Mouse (Mus musculus): ENCODE measurements around the gene Tmem163.

Gene Tmem163

DNA sequence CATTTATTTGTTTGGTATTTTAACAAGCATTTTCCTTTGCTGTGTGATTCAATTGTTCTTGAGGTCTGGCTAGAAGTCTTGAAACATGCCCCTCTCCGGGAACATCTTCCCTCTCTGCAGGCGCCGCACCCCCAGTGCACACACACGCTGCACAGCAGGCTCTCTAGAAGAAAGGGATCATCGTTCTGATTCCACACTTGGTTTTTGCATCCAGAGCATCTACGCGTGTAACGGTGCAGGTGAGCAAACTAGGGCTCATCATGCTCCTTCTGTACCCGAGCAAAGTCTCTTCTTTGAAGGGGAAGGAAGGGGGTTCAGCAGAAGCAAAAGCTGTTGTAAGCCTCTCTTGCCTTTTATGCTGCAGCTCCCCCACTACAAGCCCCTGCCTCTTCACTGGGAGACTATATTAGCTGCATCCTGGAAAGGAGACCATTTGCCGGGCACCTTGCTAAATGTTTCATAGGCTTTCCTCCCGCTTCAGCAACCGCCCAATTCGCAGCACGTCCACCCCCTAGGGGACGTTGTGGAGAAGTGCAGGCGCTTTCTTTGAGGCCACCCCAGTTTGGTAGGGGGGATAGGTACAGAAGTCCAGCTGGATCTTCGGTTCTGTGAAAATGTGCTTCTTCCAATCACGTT is at the start of gene Tmem163:
Gene Tmem163, minus strand, starts transcription at position 51 of the 636 bp plus-strand sequence.
- no peak for DNase-seq

DNA sequence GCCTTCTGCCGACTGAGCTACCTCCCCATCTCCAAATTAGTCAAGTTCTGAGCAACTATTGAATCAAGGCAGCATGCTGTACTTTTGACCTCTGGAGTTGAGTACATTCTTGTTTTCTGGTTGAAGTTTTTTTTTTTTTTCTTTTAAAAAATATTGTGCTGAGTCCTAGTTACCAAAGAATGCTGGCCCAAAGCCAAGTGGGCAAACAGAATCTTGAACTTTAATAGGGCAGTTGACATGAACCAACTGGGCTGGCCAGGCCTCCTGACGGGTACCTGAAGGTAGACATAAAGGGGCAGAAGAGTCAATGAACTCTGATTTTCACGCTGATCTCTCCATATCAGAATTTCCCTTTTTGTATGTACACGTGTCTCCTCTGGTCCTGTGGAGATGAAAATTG is 49.7 kb upstream of the Tmem163 start, which contains the start of gene Acmsd:
Gene Acmsd, plus strand, starts transcription at position 318 of the 400 bp plus-strand sequence.
- no peak for DNase-seq

DNA sequence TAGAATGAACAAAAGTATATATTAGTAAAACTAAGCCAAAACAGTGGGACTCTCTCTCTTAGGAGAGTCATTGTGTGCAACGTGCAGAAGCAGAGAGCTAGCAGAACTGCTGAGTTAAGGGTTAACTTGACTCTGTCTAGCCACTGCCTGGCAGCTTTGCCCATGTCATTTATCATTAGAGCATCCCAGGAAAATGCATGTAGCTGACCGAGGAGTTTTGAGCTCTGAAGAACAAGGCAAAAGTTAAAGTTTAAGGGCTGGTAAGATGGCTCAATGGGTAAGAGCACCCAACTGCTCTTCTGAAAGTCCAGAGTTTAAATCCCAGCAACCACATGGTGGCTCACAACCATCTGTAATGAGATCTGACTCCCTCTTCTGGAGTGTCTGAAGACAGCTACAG is 44.2 kb upstream of the Tmem163 start:
- no peak for DNase-seq

DNA sequence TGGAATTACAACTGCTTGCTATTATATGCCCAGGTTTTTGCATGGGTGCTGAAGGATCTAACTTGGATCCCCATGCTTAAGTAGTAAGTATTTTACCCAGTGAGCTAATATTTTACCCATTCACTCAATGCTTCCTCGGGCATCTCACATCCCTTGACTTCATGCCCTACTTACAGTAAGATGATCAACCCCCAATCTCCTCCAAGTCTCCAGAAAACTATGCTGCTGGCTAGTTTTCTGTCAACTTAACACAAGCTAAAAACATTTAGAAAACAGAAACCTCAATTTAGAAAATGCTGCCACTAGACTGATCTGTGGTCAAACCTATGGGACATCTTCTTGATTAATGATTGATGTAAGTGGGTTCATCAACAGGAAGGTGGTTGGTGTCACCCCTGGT is 38.9 kb upstream of the Tmem163 start:
- no peak for DNase-seq

DNA sequence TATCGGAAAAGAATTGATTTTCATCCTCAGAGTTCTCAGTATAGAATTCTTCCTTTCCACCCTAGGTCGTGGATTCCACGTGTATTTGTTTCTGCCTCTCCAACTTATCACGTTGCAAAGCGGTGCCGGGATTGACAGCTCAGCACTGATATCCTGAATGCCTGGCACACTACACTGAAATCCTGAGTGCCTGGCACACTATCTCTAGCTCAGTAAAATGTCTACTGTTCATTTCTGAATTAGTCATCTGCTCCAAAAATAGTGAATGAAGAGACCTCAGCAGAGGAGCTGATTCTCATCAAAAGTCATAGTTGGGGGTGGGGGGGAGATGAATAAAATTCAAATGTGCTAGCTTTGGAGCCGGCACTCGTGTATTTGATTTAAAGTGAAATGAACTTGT is 37.1 kb upstream of the Tmem163 start:
- no peak for DNase-seq

DNA sequence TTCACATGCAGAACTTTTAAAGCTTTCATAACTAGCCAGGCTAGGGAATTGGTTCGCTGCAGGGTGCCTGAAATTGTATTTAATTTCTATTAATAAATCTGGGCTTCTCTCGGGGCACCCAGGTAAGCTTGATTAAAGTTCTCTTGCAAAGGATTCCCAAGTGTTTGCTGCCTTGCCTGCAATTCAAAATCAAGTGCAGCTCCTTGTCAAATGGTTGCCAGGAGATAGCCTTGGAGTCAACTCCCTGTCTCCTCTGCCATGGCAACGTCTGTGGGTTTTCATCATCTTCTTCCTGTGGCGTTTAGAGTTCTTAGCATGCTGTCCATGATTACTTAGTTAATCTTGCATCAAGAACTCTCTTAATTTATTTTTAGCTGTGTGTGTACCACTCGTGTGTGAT is 26.9 kb upstream of the Tmem163 start:
- DNase-seq: no peak

DNA sequence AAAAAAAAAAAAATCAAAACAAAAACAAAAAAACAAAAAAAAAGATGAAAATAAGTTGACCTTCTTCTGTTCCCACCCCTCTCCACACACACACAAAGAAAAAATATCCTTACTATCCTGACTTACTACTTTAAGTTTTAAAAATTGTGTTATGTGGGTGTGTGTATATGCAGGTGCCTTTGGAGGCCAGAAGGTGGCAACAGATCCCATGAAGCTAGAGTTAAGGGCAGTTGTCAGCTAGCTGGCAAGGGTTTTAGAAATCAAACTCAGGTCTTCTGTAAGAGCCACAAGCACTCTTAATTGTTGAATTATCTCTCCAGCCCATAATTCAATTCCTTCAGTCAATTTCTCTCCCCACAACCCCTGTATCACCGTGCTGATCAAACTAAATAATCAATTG is 22.8 kb upstream of the Tmem163 start:
- DNase-seq: no peak

DNA sequence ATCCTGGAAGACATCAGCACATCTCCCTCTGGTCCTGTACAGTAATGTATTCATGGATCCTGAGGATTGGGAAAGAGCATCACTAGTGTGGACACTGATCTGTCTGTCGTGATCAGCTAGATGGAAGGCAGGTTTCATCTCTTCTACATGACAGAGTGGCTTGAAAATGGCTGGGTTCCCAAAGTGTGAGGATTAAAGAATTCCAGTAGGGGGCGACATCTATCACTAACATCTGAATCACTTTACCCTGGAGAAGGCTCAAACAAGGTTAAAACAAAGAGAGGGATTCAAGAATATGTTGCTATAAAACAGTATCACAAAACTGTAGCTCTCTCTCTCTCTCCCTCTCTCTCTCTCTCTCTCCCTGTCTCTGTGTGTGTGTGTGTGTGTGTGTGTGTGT is 17.2 kb upstream of the Tmem163 start:
- no peak for DNase-seq

DNA sequence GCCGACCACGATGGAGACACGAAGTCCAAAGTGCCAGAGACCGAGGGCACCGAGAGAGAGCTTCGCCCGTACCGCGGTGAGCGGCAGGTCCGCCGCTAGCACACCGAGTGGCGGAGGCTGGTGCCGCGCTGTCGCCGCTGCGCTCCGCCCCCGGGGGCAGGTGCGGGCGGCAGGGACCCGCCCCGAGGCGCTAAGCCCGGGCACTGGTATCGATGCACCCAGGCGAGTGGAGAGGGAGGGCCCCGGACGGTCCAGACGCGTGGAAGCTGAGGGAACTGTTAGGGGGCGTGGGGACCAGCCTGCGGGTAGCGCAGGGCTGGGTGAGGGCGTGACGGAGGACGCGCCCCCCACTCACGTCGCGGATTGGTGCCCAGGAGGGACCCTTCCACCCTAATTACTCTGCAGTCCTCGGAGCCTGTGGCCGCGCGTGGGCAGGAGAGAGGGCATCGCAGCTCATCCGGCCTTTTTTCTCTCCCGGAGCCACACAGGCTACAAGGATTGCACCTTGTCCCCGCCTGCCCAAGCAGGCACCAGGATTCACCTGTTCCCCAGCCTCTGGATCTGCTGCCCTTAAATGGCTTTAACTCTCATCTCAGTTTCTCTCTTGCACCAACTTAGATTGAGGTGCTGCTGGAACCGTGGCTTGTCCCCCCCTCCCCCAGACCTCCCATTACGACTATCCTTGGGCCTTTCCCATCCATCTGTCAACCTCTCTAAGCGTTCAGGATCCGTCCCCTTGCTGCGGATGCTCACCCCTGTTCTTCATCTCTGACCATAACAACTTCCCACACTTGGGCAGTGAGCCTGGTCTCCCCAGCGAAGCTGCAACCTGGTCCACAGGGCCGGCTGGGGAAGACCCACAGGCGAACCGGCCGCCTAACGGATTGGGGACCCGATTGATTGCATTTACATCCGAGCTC is 1.4 kb downstream of the Tmem163 start:
- no peak for DNase-seq

DNA sequence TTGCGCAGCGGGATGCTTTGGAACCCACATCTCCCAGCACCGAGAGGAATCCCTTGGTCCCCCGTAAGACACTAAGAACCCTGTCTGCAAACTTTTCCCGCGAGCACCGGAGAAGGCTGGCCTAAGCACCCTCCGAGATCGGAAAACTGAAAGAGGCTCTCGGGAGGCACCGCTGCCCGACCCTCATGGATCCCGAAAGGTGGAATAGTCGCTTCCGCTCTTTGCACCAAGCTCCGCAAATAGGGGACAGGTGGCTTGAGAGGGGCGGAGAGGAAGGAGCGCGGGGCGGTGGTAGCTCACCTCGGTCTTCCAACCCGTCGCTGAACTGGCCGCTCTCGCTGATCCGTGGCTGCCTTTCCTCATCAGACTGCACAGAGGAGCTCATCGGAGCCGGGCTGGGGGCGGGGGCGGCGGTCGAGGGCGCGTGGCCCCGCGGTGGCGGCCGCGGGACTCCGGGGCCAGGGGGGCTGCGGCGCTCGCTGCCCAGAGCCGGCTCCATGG is 2.2 kb downstream of the Tmem163 start:
- DNase-seq: no peak

DNA sequence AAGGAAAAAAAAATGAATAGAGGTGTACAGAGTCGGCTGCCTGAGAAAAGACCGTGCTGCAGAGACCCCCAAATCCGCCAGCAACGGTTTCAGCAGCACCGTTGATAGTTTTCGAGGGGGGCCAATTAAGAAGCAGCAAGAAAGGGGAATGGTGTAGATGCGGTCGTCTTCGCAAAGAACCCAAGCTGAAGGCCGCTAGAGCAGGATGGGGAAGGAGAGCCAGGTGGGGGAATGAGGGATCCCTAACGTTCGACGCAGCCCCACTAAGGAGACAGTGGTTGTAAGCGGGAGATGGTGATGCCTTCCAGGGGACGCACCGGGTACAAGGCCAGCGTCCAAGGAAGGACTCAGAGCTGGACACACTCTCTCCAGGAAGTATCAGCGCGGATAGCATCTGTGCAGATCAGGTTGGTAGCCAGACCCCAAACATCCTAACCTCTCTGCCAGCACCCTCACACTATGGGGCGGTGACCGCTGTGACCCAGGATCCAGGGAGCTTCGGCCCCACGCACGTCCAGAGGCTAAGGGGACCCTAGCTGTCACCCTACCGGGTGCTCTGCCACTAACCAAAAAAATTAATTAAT is 2.7 kb downstream of the Tmem163 start:
- no peak for DNase-seq

DNA sequence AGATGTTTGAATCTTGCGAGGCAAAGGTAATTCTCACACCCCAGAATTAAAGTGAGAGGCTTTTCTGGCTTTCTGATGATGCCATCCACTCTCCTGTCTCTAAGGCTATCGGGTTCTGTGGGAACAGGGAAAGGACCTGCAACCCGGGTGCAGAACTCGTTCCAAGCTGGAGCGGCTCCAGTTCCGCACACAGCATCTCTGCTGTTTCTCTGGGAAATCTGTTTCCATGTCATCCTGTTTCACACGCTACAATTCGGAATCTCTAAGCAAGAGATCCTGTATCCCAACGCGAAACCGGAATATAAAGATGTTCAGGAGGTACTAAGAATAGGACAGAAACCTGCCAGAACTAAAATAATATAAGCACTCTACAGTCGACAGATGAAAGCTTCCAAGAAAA is 3.2 kb downstream of the Tmem163 start:
- no peak for DNase-seq

DNA sequence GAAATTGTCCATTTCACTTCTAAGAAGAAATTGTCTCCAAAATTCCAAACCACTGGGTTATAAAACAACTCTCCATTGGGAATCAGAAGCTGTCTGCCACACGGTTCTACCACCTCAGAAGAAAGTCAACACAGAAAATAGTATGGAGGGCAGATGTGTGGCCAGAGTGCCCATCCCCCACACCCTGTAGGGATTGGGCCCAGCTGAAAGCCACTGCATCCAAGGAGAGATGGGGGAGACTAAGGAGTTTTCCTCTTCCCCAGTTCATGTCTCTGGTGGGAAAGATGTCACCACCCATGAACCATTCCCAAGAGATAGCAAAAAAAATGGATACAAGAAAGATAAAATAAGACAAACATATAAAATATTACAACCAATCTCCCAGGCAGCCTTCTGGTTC is 4.1 kb downstream of the Tmem163 start:
- no peak for DNase-seq

DNA sequence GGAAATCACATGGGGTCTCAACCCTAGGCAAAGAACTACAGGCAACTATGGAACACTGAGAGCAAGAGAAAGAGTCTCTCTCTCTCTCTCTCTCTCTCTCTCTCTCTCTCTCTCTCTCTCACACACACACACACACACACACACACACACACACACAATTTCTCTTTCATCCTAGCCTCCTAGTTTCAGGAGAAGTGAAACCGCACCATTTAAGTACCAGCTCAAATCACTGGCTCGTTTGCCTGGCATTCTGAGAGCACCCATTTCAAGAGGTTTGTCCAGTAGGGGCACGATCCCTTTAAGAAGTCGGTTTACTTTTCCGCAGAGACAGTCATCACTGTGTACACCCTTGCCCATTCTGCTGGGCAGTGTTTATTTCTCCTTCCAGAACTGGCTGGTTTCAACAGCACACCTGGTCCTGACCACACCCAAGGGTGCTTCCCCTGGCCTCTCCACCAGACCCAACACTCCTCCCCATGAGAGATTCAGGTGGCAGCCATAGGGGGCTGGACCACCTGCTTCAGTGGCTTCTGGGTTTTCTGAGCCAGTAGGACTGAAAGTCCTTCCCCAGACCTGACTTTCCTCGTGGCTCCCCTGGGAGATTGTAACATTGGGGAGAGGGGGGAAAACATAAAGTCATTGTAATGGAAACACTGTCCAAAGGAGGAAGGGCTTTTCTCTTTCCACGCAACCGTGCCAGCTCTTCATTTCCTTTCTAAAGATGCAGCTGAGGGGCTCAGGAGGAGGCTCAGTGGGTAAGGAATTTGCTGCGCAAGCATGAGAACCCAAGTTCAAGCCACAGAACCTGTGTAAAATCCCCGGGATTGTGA is 5.9 kb downstream of the Tmem163 start:
- no peak for DNase-seq

DNA sequence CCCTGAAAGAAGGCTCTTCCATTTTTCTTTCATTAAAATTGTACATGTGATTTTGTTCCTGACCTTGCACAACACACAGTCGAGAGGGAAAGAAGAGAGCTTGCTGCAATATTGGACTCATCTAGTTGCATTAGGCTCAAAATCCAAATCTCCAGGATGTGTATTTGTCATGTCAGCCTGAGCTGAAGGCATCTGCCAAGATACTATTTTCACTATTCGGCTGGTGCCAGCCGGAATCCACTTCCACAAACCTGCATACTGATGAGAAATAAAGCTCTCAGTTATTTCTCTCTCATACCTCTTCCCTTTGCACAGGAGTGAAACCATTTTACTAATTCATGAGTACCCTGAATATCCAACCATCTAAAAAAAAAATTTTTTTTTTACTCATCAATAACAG is 11.2 kb downstream of the Tmem163 start:
- no peak for DNase-seq

DNA sequence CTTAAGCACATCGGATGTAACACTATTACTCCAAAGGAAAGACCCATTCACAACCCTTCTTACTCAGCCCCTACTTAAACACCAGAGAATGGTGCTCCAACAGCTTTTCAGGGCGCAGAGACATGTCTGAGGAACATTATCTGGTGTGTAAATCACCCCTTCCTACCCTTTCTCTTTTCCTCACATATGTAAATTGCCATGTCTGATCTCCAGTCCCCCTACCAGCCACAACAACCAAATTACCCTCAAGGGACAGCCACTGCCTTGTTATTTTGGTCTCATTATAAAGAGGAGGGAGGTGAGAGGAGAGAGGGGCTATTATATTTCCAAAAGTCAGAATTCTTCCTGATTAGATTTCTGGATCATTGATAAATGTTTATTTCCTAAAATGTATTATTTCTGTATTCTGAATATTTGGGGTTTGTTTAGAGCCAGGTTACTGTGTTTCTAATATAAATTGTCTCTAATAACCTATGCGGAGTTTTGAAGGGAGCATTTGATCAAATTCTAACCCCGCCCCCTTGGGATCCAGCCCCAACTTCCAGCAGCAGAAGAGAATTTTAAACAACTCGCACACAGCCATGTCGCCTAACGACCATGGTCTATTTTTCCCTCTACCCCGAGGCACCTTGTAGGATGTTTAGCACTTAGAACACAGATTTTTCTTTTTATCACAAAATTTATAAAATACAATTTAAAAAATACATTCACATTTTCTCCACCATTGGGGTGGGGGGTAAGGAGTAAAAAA is 12.1 kb downstream of the Tmem163 start:
- DNase-seq: no peak

DNA sequence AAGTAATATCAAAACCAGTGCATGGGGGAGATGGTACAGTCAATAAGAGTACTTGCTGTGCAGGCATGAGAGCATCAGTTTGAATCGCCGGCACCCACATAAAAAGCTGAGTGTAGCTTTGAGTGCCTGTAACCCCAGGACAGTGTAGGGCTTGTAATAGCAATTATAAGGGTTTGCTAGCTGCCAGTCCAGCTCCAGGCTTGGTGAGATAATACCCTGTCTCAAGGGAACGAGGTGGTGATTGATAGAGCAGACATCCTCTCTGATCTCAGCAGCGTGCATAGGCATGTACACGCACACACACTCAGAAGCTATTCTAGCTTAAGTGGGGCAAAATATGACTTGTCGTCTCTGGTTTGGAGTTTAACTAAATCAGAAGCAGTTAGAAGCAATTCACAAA is 13.1 kb downstream of the Tmem163 start:
- no peak for DNase-seq

DNA sequence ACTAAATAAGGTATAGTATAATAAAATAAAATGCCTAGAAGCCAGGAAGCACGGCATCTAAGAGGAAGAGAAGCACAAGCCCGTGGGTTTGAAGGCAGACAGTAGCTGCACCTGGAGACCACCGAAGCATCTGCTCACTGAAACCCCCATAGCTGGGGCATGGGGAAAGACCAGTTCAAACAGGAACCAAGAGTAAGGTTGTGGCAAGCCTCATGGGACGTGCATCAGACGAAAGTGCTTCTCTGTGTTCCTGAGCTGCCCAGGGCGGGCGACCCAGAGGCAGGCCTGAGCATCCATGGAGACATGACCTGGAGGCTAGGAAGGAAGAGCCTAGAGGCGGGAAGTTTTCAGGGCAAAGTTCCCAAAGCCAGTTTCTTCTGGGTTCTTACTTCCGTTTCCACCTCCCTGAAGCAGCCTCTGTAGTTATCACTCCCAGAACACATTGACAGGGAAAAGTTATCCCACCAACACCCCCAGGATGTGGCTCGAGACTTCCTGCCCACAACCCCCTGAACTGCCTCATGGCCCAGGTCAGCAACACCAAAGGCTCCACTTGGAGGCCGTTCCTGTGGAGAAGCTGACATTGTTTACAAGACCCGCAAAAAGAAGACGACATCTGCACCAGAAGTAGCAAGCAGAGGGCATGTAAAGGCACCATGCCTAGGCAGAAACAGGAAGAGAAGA is 16.8 kb downstream of the Tmem163 start:
- DNase-seq: no peak

DNA sequence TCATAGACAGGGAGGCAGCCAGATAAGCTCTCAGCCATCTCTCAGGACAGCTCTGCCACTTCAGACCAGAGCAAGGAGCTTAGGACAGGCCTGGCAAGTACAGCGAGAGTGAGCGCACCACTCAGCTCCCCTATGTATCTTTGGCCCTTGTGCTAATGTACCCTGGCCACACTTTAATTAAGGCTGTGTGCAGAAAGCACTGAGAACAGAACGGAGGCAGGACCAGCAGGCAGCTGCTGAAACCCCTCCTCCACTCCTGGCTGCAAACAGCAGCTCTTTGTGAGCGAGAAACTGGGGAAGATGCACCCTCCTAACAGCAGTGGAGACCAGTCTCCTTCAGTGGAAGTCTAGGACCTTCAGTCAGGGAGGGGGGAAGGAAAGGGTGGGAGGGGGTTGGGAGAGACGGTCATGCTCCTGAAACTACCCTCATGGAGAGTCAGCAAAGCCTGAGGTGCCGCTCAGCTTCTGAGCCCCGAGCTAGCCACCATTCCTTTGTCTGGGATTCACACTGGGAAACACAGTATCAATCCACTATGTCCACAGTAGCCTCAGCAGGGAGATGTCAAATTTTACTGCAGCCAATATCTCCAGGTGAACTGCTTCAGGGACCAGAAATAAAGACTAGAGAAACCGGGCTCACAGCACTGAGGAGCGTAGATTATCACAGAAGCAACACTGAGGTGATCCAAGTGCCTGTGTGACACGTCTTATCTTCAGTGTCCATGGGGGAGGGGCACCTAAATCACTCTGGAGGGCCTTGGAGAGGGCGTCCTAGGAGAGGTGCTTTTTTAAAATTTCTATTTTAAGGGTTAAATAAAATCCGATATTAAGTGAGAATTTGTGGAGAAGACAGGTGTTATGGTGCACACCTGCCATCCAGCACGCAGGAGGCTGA is 18.0 kb downstream of the Tmem163 start:
- DNase-seq: no peak

DNA sequence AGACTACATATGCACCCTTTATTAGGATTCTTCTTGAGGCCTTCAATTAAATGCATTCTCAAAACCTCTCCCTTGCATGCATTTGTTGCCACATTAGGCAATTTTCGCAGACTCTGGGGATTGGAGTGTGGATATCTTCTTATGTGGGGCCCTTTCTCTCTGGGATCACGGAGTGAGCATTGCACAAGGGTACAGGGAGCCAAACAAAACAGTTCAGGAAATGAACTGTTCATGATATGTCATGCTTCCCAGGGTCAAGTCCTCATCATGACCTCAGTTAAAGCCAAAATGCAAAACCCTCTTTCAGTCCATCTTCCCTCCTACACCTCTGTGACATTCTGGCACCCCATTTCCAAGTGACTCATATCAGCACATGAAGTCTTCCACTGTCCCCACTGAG is 27.8 kb downstream of the Tmem163 start:
- DNase-seq: no peak

All from thymus, adult 18-20 months (tissue).